Comparison of ENCODE assay signal across 14 mouse cellular contexts in genomic region chr13:29977358-29977757, GRCm38 (mm10).
"Had no signal": no experiment of that assay in that cellular context is flagged by ENCODE, and none has a peak within 500 bp of the region (broad histone marks: within the 10 kb centered on the region; RNA-seq: fewer than 3 reads in every experiment).

No protein-coding gene starts in this region.

- H3K4me3 ChIP-seq: megakaryocyte, embryonic 14.5 days; midbrain, embryonic 13.5 days; midbrain, embryonic 15.5 days; neural tube, embryonic 12.5 days; stomach, embryonic 15.5 days had no signal

- H3K27me3 ChIP-seq: megakaryocyte, embryonic 14.5 days; midbrain, embryonic 13.5 days; midbrain, embryonic 15.5 days; neural tube, embryonic 12.5 days; stomach, embryonic 15.5 days had no signal

- DNase-seq: liver, postnatal 0 days; lung, embryonic 14.5 days; lung, postnatal 14 days; lung, postnatal 36 days; right cerebral cortex, postnatal 14 days; thymus, postnatal 25 days; thymus, postnatal 4 days had no signal

- H3K27ac ChIP-seq: macrophage; midbrain, embryonic 13.5 days; midbrain, embryonic 15.5 days; neural tube, embryonic 12.5 days; stomach, embryonic 15.5 days; stomach, postnatal 0 days had no signal

- H3K36me3 ChIP-seq: midbrain, embryonic 13.5 days; midbrain, embryonic 15.5 days; stomach, embryonic 15.5 days had no signal

- H3K4me1 ChIP-seq: midbrain, embryonic 15.5 days; neural tube, embryonic 12.5 days had no signal

- ATAC-seq: liver, postnatal 0 days; midbrain, embryonic 13.5 days; midbrain, embryonic 15.5 days had no signal
